Mouse (Mus musculus) thymus, adult 18-20 months (tissue): Measurements from ENCODE around the gene 2610507B11Rik.
A peak's percentile ranks its signal among the peaks of the same experiment; 100 is the strongest.

Experiments used
- DNase-seq, 2 experiments: peaks; one replicate each; pipeline ENCODE4 v3.0.0; 2022; ENCODE audit warnings: mixed read lengths in 2 of 2

2610507B11Rik gene

DNA sequence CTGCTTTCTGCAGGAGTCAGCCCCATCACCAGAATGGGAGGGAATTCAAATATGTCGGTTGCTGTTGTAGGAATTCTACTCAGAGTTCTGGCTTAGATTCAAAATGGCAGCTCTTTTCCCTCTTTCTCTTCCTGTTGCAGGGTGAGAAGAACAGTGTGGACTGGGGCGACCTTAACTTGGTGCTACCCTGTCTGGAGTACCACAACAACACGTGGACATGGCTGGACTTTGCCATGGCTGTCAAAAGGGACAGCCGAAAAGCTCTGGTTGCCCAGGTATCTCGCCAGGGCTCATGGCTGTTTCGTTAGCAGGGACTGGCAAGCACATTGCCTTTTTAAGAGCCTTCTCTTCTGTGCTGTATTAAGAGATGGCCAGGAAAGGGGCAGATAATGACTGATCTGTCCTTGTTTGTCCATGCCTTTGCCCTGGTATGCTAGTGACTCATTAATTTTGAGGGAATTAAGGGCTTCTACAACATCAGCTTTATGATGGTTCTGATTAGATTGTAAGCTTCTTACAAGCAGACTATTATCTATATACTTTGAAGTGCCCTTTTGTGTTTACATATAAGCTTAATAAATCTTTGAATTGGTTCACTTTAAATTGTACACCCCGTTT is 27.7 kb downstream of the 2610507B11Rik start:
- DNase-seq: no peak

DNA sequence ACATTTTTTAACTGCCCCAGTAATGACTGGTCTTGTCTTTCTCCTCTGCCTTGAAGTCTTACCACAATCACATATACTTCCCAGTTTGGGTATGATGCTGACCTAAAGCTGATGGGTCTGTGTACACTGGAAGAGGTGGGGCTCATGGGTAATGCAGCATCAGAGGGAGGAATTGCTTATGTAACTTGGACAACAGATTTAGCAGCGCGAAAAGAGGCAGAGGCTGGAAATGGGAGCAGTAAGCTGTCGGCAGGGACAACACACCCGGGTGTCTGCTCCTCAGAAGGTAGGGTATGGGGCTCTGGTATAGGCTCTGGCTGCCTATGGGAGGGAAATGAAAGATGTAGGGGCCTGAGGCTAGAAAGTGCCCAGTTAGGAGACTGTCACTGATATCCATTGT is 29.1 kb downstream of the 2610507B11Rik start, which contains the start of gene BC030499:
Gene BC030499, plus strand, starts transcription at position 188 of the 400 bp plus-strand sequence.
- no peak for DNase-seq

- DNase-seq: no peak
These were observed 33.0 kb downstream of the 2610507B11Rik start for GRCm38 (mm10) chr11:78294585-78294984.

- no peak for DNase-seq
These were observed 39.4 kb downstream of the 2610507B11Rik start for GRCm38 (mm10) chr11:78300917-78301316.

GRCm38 (mm10) chr11:78301357-78302084 is 40.0 kb downstream of the 2610507B11Rik start, which contains the start of gene Spag5:
Gene Spag5, plus strand, starts transcription at chr11:78301529.
- DNase-seq: peak; percentile 83 to 84

DNA sequence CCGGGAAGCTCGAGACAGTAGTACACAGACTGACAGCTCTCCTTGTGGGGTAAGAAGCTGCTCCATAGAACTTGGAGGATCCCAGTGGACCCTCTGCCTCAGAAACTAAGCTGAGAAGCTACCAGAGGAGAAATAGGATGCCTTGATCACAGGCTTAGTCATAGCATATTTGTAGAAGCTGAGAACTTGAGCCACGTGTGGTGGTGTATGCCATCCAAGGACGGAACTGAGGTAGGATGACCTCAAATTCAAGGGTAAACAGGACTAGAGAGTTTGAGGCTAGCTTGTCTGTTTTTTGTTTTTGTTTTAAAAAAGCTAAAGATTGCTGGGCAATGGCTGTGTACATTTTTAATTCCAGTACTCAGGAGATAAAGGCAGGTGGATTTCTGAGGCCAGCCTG is 43.7 kb downstream of the 2610507B11Rik start:
- DNase-seq: no peak

GRCm38 (mm10) chr11:78310861-78311511 is 49.4 kb downstream of the 2610507B11Rik start:
- no peak for DNase-seq

- DNase-seq: no peak
These were observed 52.1 kb downstream of the 2610507B11Rik start for GRCm38 (mm10) chr11:78313662-78314061.

- no peak for DNase-seq
These were observed 56.9 kb downstream of the 2610507B11Rik start for GRCm38 (mm10) chr11:78318411-78318810.

GRCm38 (mm10) chr11:78322076-78322831 is 60.7 kb downstream of the 2610507B11Rik start:
- DNase-seq: no peak

GRCm38 (mm10) chr11:78322860-78323259 is 61.3 kb downstream of the 2610507B11Rik start, which contains the start of gene Aldoc:
Gene Aldoc, plus strand, starts transcription at chr11:78322968.
- peak; percentile 58 to 75 for DNase-seq

DNA sequence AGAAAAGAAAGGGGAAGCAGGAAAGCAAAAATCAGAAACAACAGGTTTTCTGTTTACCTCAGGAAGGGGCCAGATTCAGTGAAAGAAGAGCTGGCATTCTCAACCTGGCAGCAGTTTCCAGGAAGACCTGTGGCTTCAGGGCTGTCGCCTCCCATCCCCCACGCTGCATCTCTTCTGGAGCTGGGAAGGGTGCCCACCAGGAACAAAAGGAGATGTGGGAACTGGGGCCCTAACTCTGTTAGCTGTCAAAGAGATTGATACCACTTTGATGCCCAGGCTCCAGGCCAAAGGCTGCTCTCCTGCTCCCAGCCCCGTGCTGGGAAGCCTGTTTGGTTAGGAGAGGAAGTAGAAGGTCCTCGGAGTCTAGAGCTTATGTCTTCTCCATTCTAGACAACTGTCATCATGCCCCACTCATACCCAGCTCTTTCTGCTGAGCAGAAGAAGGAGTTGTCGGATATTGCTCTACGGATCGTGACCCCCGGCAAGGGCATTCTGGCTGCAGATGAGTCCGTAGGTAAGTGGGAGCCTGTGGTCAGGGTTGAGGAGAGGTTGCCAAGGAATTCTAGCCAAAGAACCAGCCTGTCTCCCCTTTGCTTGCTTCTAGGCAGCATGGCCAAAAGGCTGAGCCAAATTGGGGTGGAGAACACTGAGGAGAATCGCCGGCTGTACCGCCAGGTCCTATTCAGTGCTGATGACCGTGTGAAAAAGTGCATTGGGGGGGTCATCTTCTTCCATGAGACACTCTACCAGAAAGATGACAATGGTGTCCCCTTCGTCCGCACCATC is 62.6 kb downstream of the 2610507B11Rik start:
- DNase-seq: no peak

DNA sequence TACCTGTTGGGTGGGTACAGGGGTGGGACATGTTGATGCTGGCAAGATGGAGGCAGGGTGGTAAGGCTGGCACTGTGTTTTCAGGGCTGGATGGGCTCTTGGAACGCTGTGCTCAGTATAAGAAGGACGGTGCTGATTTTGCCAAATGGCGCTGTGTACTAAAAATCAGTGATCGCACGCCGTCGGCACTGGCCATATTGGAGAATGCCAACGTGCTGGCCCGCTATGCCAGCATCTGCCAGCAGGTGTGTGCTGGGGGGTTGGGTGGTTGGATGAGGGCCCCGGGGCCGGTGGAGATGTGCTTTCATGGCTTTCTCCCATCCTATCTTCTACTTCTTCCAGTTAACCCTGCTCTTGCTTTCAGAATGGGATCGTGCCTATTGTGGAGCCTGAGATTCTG is 63.4 kb downstream of the 2610507B11Rik start:
- no peak for DNase-seq

GRCm38 (mm10) chr11:78327215-78327614 is 65.7 kb downstream of the 2610507B11Rik start:
- DNase-seq: no peak

DNA sequence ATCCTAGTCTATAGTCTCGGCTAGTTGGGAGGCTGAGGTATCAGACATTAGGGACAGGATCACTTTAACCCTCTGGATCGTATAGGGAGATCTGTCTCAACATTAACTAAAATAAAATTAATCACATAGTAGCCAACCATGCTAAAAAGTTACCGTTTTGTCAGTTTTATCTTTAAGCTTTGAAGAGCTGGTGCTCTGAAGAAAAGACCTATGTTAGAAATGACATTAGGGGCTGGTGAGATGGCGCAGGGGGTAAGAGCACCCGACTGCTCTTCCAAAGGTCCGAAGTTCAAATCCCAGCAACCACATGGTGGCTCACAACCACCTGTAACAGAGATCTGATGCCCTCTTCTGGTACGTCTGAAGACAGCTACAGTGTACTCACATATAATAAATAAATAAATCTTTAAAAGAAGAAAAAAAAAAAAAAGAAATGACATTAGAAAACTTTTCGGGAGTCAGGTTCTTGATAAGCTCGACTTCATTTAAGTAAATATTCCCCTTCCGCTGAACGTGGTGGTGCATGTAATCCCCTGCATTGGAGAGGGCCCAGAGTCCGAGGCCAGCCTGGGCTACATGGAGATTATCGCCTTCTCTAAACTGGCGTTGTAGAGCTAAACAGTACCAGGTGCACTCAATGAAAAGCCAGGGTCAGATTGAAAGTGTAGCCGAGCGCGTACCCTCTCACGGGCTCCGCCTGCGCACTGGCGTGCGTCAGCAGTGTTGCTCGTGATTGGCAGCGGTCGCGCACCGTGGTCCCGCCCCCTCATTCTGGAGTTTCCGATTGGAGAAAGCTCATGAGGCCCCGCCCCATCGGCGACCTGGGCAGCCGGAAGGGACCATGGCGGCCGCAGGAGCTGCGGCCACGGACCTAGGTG is 66.3 kb downstream of the 2610507B11Rik start, which contains the start of gene Pigs:
Gene Pigs, plus strand, starts transcription at position 782 of the 878 bp plus-strand sequence.
- DNase-seq: peak; percentile 90 to 93

GRCm38 (mm10) chr11:78328512-78329056 is 67.0 kb downstream of the 2610507B11Rik start:
- DNase-seq: no peak

- no peak for DNase-seq
These were observed 71.1 kb downstream of the 2610507B11Rik start for GRCm38 (mm10) chr11:78332676-78333075.

- no peak for DNase-seq
These were observed 72.4 kb downstream of the 2610507B11Rik start for GRCm38 (mm10) chr11:78333992-78334391.

- no peak for DNase-seq
These were observed 75.5 kb downstream of the 2610507B11Rik start for GRCm38 (mm10) chr11:78337040-78337439.
